Mouse (Mus musculus) liver, postnatal 0 days (tissue): ENCODE measurements around the gene Ogt. TPM values are rescaled to one million over a fixed set of nuclear protein-coding genes. Genes with fewer than 3 reads are reported as not detected.

Source experiments
- ATAC-seq: fragments of 200-750 bp; cut with Nextera tagmentation; 2 replicates; pipeline ENCODE4 v1.8.0; 2017; ENCODE audit warnings: mild to moderate bottlenecking, moderate library complexity
- DNase-seq: peaks from one replicate; pipeline ENCODE4 v3.0.0-alpha.2; 2016
- H3K27ac ChIP-seq: fragments of 300-500 bp; sonication (generic); 2 replicates; pipeline ENCODE4 v1.5.1; 2014; ENCODE audit warnings: antibody characterized with exemption, moderate library complexity, mild to moderate bottlenecking, low read depth
- H3K27me3 ChIP-seq: fragments of 300-500 bp; sonication (generic); 2 replicates; pipeline ENCODE4 v1.6.1; 2014; ENCODE audit warnings: low read length, control low read depth, mixed read lengths; ENCODE audit not compliant: insufficient read depth
- H3K36me3 ChIP-seq: fragments of 300-500 bp; sonication (generic); replicated peaks from 2 replicates; pipeline ENCODE4 v1.6.1; 2014; ENCODE audit warnings: mild to moderate bottlenecking, control low read depth, low read length, moderate library complexity, mixed read lengths; ENCODE audit not compliant: insufficient read depth
- H3K4me1 ChIP-seq: fragments of 300-500 bp; sonication (generic); 2 replicates; pipeline ENCODE4 v1.6.1; 2014; ENCODE audit warnings: antibody characterized with exemption, mild to moderate bottlenecking, control low read depth; ENCODE audit not compliant: insufficient read depth
- H3K4me2 ChIP-seq: fragments of 300-500 bp; sonication (generic); 2 replicates; pipeline ENCODE4 v1.6.1; 2014; ENCODE audit warnings: low read depth, mild to moderate bottlenecking, low read length, moderate library complexity, mixed read lengths
- H3K4me3 ChIP-seq: fragments of 300-500 bp; sonication (generic); 2 replicates; pipeline ENCODE4 v1.5.1; 2014; ENCODE audit warnings: low read depth, low read length
- H3K9ac ChIP-seq: fragments of 300-500 bp; sonication (generic); replicated peaks from 2 replicates; pipeline ENCODE4 v1.6.1; 2014; ENCODE audit warnings: mild to moderate bottlenecking, moderate library complexity
- H3K9me3 ChIP-seq: fragments of 300-500 bp; sonication (generic); 2 replicates; pipeline ENCODE4 v1.6.1; 2016; ENCODE audit warnings: mild to moderate bottlenecking, control low read depth, low read length, mixed read lengths
- CTCF ChIP-seq: sonication (generic); IDR thresholded peaks from 2 replicates; pipeline ENCODE4 v1.5.1; 2016; ENCODE audit warnings: antibody characterized with exemption, low read depth
- EP300 ChIP-seq: IDR thresholded peaks from 2 replicates; pipeline ENCODE4 v1.6.1; 2016; ENCODE audit warnings: antibody characterized with exemption, low read depth, mild to moderate bottlenecking
- WGBS: fragments of 180-500 bp; shearing (Covaris S2); extraction: QIAGEN DNeasy Blood & Tissue Kit; methylation state at CpG from one replicate; pipeline ENCODE4 v1.1.7; 2014; ENCODE audit not compliant: insufficient replicate concordance; 5-methylcytosine and 5-hydroxymethylcytosine counted together
- polyA plus RNA-seq: library from polyadenylated mRNA; unstranded; fragments of >200 nt; fragmentation: Nextera tagmentation; extraction: Ambion mirVana; gene quantifications from 2 replicates; pipeline ENCODE4 v1.2.1, GENCODE M21; 2015

Gene Ogt
- polyA plus RNA-seq, 1 experiment from 2014 or later = 27.7 TPM

DNA sequence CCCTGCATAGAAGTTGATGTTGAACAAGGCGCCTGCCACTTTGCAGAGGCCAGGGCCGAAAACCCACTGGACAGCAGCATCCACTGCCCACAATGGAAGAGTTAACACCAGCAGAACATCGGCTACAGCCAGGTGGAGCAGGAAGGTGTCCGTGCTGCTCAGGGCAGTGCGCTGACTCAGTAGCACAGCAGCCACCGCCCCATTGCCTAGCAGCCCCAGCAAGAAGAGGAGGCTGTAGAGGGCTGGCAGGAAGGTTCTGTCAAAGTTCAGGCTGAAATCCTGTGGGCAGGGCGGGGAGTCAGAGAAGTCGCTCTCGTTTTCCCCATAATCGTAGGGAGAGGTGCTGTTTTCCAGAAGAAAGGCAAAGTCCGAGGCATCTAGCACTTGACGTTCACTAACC, 92.8 kb downstream of the Ogt start:
- DNase-seq = no peak

DNA sequence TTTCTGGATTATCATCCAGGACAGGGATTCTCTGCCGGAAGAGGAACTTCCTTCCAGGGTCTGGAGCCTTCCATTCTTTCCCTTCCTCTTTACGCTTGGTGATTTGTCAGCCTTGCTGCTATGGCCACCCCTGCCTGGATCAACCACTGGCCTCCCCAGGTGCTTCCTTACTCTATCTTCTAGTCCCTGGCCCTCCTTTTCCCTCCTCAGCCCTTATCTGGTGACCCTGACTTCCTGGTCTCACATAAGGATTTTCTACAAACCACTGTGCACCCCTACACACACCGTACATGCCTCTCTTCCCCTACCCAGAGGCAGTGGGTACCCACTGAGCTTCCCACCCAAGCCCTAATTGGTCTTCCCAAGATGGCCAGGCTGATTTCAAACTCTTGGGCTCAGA, 93.4 kb downstream of the Ogt start:
- H3K4me2 ChIP-seq = peak overlapping the region; percentile 4; the same call in 1 of the 2 replicates
- H3K27me3 ChIP-seq = no peaks in the 10 kb centered on the region
- H3K27ac ChIP-seq = no peak overlapping the region
- DNase-seq (no peak), ATAC-seq (no peak)
- WGBS = 22% methylated on average over 3 of the region's 3 CpGs
- TF ChIP-seq CTCF = no peak
- TF ChIP-seq EP300 = no peak
- H3K4me3 ChIP-seq = no peak overlapping the region
- no peaks in the 10 kb centered on the region for H3K36me3 ChIP-seq
- H3K9me3 ChIP-seq = no peaks in the 10 kb centered on the region
- H3K4me1 ChIP-seq = no peaks in the 10 kb centered on the region
- H3K9ac ChIP-seq = no peak overlapping the region

More for the DNA sequence above, 92.8 kb downstream of the Ogt start:
- H3K4me3 ChIP-seq = no peak overlapping the region
- no peak for ATAC-seq
- no peak overlapping the region for H3K27ac ChIP-seq
- no peaks in the 10 kb centered on the region for H3K9me3 ChIP-seq
- TF ChIP-seq CTCF (no peak), EP300 (no peak)
- no peaks in the 10 kb centered on the region for H3K4me1 ChIP-seq
- no peaks in the 10 kb centered on the region for H3K36me3 ChIP-seq
- no peak overlapping the region for H3K9ac ChIP-seq
- no peak overlapping the region for H3K4me2 ChIP-seq
- no peaks in the 10 kb centered on the region for H3K27me3 ChIP-seq
- WGBS = 56% methylated on average over 12 of the region's 12 CpGs

DNA sequence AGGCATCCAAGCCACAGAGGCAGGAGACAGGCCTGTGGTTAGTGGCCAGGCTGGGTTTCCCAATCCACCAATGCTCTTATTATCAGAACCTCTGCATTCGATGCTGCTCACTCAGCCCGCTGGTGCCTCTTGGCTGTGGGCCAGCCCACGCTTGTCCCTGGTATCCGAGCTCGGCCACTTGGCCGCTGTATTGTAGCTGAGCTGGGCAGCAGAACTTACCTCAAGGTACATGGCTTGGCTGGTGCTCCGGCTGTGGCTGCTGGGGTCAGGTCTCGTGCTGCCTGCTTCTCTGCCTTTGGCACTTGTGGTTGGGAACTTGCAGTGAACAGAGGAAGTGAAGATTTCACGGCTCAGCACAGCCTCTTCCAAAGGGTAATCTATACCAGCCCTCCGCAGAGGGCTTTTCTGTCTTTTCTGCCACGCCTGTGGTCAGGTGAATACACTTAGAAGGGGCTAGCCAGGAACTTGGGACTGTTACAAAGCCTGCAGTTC, 94.0 kb downstream of the Ogt start, which contains the start of gene Cxcr3:
Cxcr3 (minus strand) TSS at position 442 of the 492 bp plus-strand sequence.
- Histone ChIP-seq H3K4me2 (peak within 1 kb of the TSS; percentile 4; the same call in 1 of the 2 replicates), H3K27me3 (no peaks in the 10 kb centered on the region), H3K9ac (no peak within 1 kb of the TSS), H3K36me3 (no peaks in the 10 kb centered on the region), H3K9me3 (no peaks in the 10 kb centered on the region), H3K4me3 (no peak within 1 kb of the TSS), H3K4me1 (no peaks in the 10 kb centered on the region), H3K27ac (no peak within 1 kb of the TSS; the same call in 1 of the 2 replicates)
- TF ChIP-seq EP300 = no peak
- no peak for TF ChIP-seq CTCF
- 52% methylated on average over 11 of the region's 11 CpGs for WGBS
- ATAC-seq (no peak), DNase-seq (peak; percentile 22)

Other genes starting within 250 kb of the Ogt start
- 4.0 and 5.3 TPM in 2 replicates for gene Zmym3, start 219.2 kb upstream of the Ogt start, polyA plus RNA-seq
- gene Nono, start 210.7 kb upstream of the Ogt start, polyA plus RNA-seq = 59.7 and 61.7 TPM in 2 replicates
- 0.45 and 4.6 TPM in 2 replicates for gene Itgb1bp2, start 191.0 kb upstream of the Ogt start, polyA plus RNA-seq
- gene Taf1, start 107.3 kb upstream of the Ogt start, polyA plus RNA-seq = 2.2 and 2.7 TPM in 2 replicates
- gene Cxcr3, start 94.2 kb downstream of the Ogt start, polyA plus RNA-seq = 0.81 and 1.0 TPM in 2 replicates
- gene Gm4779, start 154.4 kb downstream of the Ogt start, polyA plus RNA-seq = 0.14 and 0.16 TPM in 2 replicates
- 0.07 and 0.12 TPM in 2 replicates for gene 8030474K03Rik, start 154.6 kb downstream of the Ogt start, polyA plus RNA-seq
- 1.1 and 1.3 TPM in 2 replicates for gene Nhsl2, start 209.3 kb downstream of the Ogt start, polyA plus RNA-seq